Mouse (Mus musculus): ENCODE data around the gene Setd3. TPM values are rescaled to one million over a fixed set of nuclear protein-coding genes. Genes with fewer than 3 reads are reported as not detected.

The Setd3 gene
- polyA plus RNA-seq, 1 experiment from 2014 or later = 83.6 TPM

DNA sequence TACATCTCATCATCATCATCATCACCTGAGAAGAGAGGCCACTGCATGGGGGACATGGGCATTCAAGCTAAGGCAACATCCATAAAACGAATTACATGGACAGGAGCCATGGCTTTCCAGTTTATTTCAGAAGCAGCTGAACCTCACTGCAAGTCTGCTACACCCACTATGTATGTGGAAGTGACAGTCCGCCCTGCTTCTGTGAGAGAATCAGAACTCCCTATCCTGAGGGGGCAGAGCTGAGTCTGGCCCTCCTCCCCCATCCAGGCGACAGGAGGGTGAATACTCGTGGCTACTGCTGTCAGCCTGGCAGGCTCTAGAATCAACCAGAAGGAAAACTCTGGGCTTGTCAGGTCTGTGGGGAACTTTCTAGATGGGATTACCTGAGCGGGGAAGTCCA, 106.2 kb downstream of the Setd3 start:
- no peak for DNase-seq (ENCODE audit: low spot score)

DNA sequence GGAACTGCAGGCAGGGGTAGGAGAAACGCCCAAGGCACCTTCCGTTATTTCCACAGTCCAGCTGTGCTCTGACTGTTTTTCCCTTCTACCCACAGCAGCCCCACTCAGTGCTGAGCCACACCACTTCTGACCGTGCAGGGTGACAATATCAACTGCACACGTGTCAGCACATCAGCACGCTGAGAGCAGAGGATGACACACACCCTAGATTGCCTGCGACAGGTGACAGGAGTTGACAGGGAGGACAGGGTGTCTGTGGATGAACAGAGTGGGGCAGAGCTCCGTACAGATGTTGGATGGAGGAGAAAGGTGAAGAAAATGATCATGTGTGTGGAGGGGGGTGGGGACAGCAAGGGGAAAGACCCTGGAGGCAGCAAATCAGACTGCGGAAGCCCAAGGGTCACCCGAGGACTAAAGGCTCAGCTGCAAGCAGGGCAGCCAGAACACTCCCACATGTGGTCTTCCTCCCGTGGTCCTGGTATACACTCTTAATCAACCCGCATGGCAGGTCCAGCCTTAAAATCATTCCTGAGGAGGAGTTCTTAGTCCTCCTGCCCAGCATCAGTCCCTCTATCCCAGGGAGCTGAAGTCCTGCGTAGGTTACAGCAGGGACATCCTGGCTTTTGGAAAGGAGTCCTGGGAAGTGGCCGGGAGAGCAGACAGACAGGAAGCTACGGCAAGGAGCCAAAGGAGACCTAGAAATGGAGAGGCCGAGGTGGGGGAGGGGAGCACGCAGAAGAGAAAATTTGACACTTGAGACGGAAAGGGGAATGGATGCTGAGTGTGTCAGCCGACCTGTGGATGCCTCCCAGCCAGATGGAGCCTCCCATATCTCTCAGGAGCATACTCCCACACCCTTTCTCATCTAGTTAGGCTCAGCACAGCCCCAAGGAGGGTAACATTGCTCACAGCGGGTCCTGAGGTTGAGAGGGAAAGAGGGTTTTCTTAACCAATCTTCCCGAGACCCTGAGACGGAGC, 108.1 kb downstream of the Setd3 start:
- no peak for DNase-seq (ENCODE audit: low spot score)

DNA sequence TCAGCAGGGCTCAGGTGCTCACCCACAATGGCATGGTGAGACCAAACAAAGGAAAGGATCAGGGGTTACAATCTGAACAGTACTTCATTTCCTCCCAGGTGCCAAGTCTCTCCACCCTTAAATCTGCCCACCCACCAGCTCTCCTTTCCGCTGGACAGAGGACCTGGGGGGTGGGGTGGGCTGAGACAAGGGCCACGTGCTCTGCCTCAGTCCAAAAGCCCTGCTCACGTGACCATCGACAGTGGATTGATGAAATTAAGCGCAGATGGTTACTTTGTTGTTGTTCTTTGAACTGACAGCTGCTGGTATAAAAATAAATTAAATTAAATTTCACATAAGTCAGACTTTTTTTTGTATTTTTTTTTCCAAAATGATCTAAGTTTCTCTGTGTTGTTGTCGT, 109.6 kb downstream of the Setd3 start:
- no peak for DNase-seq (ENCODE audit: low spot score)

DNA sequence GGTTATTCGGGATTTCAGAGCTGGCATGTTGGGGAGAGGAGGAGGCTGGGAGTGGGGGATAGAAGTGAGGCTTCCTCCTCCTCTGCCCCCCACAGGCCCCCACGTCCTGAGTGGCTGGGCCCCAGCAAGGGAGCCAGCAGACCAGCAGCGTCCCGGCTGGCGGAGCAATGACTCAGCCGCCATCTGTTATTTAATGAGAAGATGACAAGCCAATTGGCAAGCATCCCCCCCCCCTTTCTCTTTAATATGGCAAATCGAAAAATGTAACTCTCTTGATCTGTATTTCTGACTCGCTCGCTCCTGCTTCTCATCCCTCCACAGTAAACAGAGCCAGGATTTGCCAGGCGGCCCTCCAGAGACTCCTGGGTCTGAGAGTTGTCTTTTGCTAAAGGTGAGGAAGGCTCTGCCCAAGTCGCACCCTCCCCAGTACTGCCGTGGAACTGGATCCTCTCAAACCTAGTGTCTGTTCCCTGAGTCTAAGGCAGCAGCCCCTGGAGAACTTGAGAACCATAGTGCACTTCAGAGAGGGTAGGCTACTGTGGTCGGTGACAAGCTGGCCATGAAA, 111.2 kb downstream of the Setd3 start:
- no peak for DNase-seq (ENCODE audit: low spot score)

DNA sequence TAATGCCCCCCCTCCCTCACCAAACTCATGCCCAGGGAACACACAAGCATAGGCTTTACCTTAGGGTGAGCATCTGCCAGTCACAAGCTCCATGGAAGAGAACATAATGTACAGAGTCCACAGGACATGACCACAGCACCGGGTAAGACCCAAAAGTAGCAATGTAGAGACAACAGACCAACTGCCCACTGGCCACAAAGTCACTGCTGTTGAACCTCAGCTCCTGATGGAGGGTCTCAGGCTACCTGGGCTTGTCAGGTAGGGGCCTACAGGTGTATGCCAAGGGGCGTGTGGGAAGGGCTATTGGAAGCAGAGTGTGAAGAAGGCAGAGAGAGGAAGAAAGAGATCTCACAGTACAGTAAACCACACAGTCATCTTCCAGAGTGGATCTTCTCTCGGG, 111.9 kb downstream of the Setd3 start:
- DNase-seq (ENCODE audit: low spot score) = no peak

DNA sequence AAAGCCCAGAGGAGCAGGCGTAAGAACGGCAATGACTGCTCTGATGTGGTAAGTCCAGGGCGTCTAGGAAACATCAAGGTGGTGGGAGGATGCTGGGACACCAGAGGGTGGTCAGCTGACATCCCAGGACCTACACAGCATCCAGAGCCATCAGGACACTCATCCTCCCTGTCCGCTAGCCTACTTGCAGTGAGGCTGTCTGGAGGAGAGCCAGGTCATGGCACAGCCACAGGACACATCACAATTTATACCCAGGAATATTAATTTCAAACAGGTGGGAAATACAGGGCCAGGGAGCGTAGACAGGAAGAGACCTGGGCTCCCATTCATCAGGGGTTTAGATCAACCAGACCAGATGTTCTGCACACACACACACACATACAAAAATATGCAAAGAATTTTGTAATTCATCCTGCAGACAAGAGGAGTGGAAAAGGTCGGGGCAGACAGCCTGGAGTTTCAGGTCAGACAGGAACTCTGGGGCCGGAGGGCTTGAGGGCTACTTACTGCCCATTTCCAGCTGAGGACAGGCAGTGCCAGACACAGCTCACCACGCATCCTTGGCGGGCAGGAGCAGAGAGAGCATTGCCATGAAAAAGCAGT, 114.6 kb downstream of the Setd3 start:
- DNase-seq (ENCODE audit: low spot score) = no peak

DNA sequence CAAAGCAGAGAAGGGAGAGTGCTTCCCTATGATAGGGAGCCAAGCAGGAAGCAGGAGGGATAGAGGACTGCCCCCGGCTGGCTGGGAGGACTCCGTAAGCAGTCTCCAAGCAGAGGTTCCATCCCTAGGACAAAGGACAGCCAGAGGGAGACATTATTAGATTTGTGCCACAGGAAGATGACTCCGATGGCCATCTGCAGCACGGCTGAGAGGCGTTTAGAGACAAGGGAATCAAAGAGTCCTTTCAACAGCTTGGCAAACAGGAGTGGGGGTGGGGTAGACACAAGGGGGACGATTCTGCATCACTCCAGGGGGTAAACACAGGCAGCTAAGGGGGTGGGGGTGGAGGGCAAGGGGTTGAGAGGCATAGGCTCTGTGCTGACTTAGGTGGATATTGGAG, 115.1 kb downstream of the Setd3 start:
- DNase-seq (ENCODE audit: low spot score) = no peak

DNA sequence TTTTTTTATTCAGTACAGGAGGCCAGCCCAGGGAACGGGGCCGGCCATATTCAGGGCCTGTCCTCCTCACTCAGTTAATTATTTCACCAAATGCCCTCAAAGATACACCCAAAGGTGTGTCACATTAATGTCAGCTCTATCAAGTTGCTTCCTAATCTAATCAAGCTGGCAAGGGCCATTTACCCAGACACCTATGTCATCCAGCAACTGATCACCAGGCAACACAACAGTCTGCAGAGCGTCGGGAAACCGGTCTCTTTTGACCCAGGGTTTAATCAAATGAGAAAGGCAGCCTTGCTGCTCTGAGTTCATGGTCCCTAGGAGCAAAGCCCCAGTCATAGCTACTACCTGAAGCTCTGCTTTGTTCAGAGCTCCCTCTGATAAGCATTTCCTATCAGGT, 117.0 kb downstream of the Setd3 start:
- DNase-seq (ENCODE audit: low spot score) = no peak

DNA sequence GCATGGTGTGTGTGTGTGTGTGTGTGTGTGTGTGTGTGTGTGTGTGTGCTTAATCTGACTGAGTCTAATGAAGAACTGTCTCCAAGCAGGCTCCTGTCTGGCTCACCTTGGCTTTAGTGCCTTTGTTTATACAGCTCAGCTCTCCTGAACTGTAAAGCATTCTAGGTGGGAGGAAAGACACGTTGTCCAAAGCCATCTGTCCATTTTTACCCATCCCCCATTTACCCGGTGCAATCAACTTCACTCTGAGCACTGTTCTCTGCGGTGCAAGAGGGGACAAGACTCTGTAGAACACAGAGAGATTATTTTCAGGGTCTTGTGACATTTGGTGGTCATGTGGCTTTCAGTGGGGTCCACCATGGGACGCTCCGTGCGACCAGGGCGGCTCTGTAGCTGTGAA, 117.5 kb downstream of the Setd3 start:
- no peak for DNase-seq (ENCODE audit: low spot score)

Other genes with a start within 250 kb of the Setd3 start
- 110 and 156 TPM in 2 replicates for gene Bcl11b, start 175.7 kb downstream of the Setd3 start, polyA plus RNA-seq (2015; fragmentation: Nextera tagmentation; extraction: Ambion mirVana)
- gene Ccnk, start 265 bp upstream of the Setd3 start, polyA plus RNA-seq (2015; fragmentation: Nextera tagmentation; extraction: Ambion mirVana) = 4.0 and 4.7 TPM in 2 replicates
- 11.3 and 13.6 TPM in 2 replicates for gene Ccdc85c, start 96.1 kb upstream of the Setd3 start, polyA plus RNA-seq (2015; fragmentation: Nextera tagmentation; extraction: Ambion mirVana)
- gene Hhipl1, start 127.0 kb upstream of the Setd3 start, polyA plus RNA-seq (2015; fragmentation: Nextera tagmentation; extraction: Ambion mirVana) = 0.05 TPM in 2 replicates
- 0.36 TPM in 1 of 2 replicates, not detected in the other for gene Cyp46a1, start 155.1 kb upstream of the Setd3 start, polyA plus RNA-seq (2015; fragmentation: Nextera tagmentation; extraction: Ambion mirVana)
- gene Eml1, start 191.6 kb upstream of the Setd3 start, polyA plus RNA-seq (2015; fragmentation: Nextera tagmentation; extraction: Ambion mirVana) = 3.7 and 3.9 TPM in 2 replicates

Measured in thymus, postnatal 0 days (tissue).